Mouse (Mus musculus) hindbrain, embryonic 15.5 days (tissue): ENCODE data around the gene Tppp3. TPM values are rescaled to one million over a fixed set of nuclear protein-coding genes. Genes with fewer than 3 reads are reported as not detected.

Source experiments
- polyA plus RNA-seq: library from polyadenylated mRNA; unstranded; fragments of >200 nt; fragmentation: Nextera tagmentation; extraction: Ambion mirVana; gene quantifications from 2 replicates; pipeline ENCODE4 v1.2.1, GENCODE M21; 2015

Tppp3 gene
- polyA plus RNA-seq, 1 experiment from 2014 or later, result 197 TPM

Other genes with a start within 250 kb of the Tppp3 start
- gene D230025D16Rik, start 246.4 kb downstream of the Tppp3 start, polyA plus RNA-seq, result 28.5 and 29.2 TPM in 2 replicates
- gene B3gnt9, start 216.4 kb downstream of the Tppp3 start, polyA plus RNA-seq, result 9.9 TPM in 2 replicates
- 18.3 and 19.3 TPM in 2 replicates for gene Tradd, start 206.9 kb downstream of the Tppp3 start, polyA plus RNA-seq
- 1.3 and 1.6 TPM in 2 replicates for gene Fbxl8, start 206.9 kb downstream of the Tppp3 start, polyA plus RNA-seq
- gene Hsf4, start 201.7 kb downstream of the Tppp3 start, polyA plus RNA-seq, result 0.54 and 0.76 TPM in 2 replicates
- gene Nol3, start 195.4 kb downstream of the Tppp3 start, polyA plus RNA-seq, result 5.2 and 5.7 TPM in 2 replicates
- 124 and 146 TPM in 2 replicates for gene 4931428F04Rik, start 181.7 kb downstream of the Tppp3 start, polyA plus RNA-seq
- gene Exoc3l, start 175.4 kb downstream of the Tppp3 start, polyA plus RNA-seq, result 11.6 and 14.2 TPM in 2 replicates
- 44.0 and 51.0 TPM in 2 replicates for gene E2f4, start 173.9 kb downstream of the Tppp3 start, polyA plus RNA-seq
- 1.3 and 1.5 TPM in 2 replicates for gene Elmo3, start 165.9 kb downstream of the Tppp3 start, polyA plus RNA-seq
- 0.80 and 0.85 TPM in 2 replicates for gene Lrrc29, start 145.2 kb downstream of the Tppp3 start, polyA plus RNA-seq
- gene Tmem208, start 145.2 kb downstream of the Tppp3 start, polyA plus RNA-seq, result 132 and 143 TPM in 2 replicates
- gene Fhod1, start 123.6 kb downstream of the Tppp3 start, polyA plus RNA-seq, result 0.69 and 0.87 TPM in 2 replicates
- 11.8 and 13.8 TPM in 2 replicates for gene Slc9a5, start 122.7 kb downstream of the Tppp3 start, polyA plus RNA-seq
- 2.2 and 2.8 TPM in 2 replicates for gene Plekhg4, start 98.3 kb downstream of the Tppp3 start, polyA plus RNA-seq
- gene Kctd19, start 58.0 kb downstream of the Tppp3 start, polyA plus RNA-seq, result not detected in 2 replicates
- gene Lrrc36, start 58.0 kb downstream of the Tppp3 start, polyA plus RNA-seq, result 0.75 and 1.3 TPM in 2 replicates
- 39.8 and 41.9 TPM in 2 replicates for gene Zdhhc1, start 25.4 kb upstream of the Tppp3 start, polyA plus RNA-seq
- gene Hsd11b2, start 47.2 kb upstream of the Tppp3 start, polyA plus RNA-seq, result 7.2 and 9.7 TPM in 2 replicates
- gene Atp6v0d1, start 94.5 kb upstream of the Tppp3 start, polyA plus RNA-seq, result 222 and 231 TPM in 2 replicates
- 35.2 and 39.3 TPM in 2 replicates for gene Ripor1, start 133.7 kb upstream of the Tppp3 start, polyA plus RNA-seq
- 100 and 101 TPM in 2 replicates for gene Ctcf, start 165.0 kb upstream of the Tppp3 start, polyA plus RNA-seq
- 0.56 and 0.80 TPM in 2 replicates for gene Agrp, start 165.9 kb upstream of the Tppp3 start, polyA plus RNA-seq
- gene Carmil2, start 214.7 kb upstream of the Tppp3 start, polyA plus RNA-seq, result 23.5 and 28.7 TPM in 2 replicates
- 85.1 and 92.6 TPM in 2 replicates for gene Acd, start 229.6 kb upstream of the Tppp3 start, polyA plus RNA-seq
- gene Pard6a, start 229.6 kb upstream of the Tppp3 start, polyA plus RNA-seq, result 55.1 and 57.1 TPM in 2 replicates
- 0.20 and 0.23 TPM in 2 replicates for gene 4933405L10Rik, start 236.1 kb upstream of the Tppp3 start, polyA plus RNA-seq
- 15.7 and 16.6 TPM in 2 replicates for gene Enkd1, start 236.7 kb upstream of the Tppp3 start, polyA plus RNA-seq